Mouse (Mus musculus) hindbrain, embryonic 11.5 days (tissue): ENCODE results near the gene Aim2. TPM values are rescaled to one million over a fixed set of nuclear protein-coding genes. Genes with fewer than 3 reads are reported as not detected.

Source experiments
- ATAC-seq: fragments of 200-750 bp; cut with Nextera tagmentation; 2 replicates; pipeline ENCODE4 v1.8.0; 2017; ENCODE audit warnings: mild to moderate bottlenecking, moderate TSS enrichment, moderate library complexity; ENCODE audit not compliant: low FRiP score
- DNase-seq: peaks from one replicate; pipeline ENCODE4 v3.0.0-alpha.2; 2015; ENCODE audit warnings: low spot score
- H3K27ac ChIP-seq: fragments of 300-500 bp; sonication (generic); 2 replicates; pipeline ENCODE4 v1.5.1; 2014; ENCODE audit warnings: mild to moderate bottlenecking, low read depth, low read length
- H3K27me3 ChIP-seq: fragments of 300-500 bp; sonication (generic); 2 replicates; pipeline ENCODE4 v1.6.1; 2014; ENCODE audit warnings: mild to moderate bottlenecking, low read length, moderate library complexity, mixed read lengths; ENCODE audit not compliant: control insufficient read depth, insufficient read depth
- H3K36me3 ChIP-seq: fragments of 300-500 bp; sonication (generic); 2 replicates; pipeline ENCODE4 v1.6.1; 2014; ENCODE audit warnings: mild to moderate bottlenecking, low read length, moderate library complexity, mixed read lengths; ENCODE audit not compliant: control insufficient read depth, insufficient read depth
- H3K4me1 ChIP-seq: fragments of 300-500 bp; sonication (generic); replicated peaks from 2 replicates; pipeline ENCODE4 v1.6.1; 2014; ENCODE audit warnings: low read length, mixed read lengths; ENCODE audit not compliant: control insufficient read depth, insufficient read depth
- H3K4me2 ChIP-seq: fragments of 300-500 bp; sonication (generic); replicated peaks from 2 replicates; pipeline ENCODE4 v1.6.1; 2014; ENCODE audit warnings: mild to moderate bottlenecking, low read depth, low read length
- H3K4me3 ChIP-seq: fragments of 300-500 bp; sonication (generic); 2 replicates; pipeline ENCODE4 v1.5.1; 2014; ENCODE audit warnings: low read depth, low read length
- H3K9ac ChIP-seq: fragments of 300-500 bp; sonication (generic); 2 replicates; pipeline ENCODE4 v1.6.1; 2014; ENCODE audit warnings: low read depth, low read length
- H3K9me3 ChIP-seq: fragments of 300-500 bp; sonication (generic); 2 replicates; pipeline ENCODE4 v1.6.1; 2016; ENCODE audit warnings: low read length; ENCODE audit not compliant: control insufficient read depth
- WGBS: fragments of 180-500 bp; shearing (Covaris S2); extraction: QIAGEN DNeasy Blood & Tissue Kit; methylation state at CpG from one replicate; pipeline ENCODE4 v1.1.7; 2014; 5-methylcytosine and 5-hydroxymethylcytosine counted together
- polyA plus RNA-seq: library from polyadenylated mRNA; unstranded; fragments of >200 nt; fragmentation: Nextera tagmentation; extraction: Ambion mirVana; gene quantifications from 2 replicates; pipeline ENCODE4 v1.2.1, GENCODE M21; 2014

The Aim2 gene
- polyA plus RNA-seq, 1 experiment from 2014 or later: 4.1 TPM

- H3K4me1 ChIP-seq: no peaks in the 10 kb centered on the region; the same call in 1 of the 2 replicates
- peak within 1 kb of the TSS; percentile 83 for H3K4me3 ChIP-seq
- H3K9ac ChIP-seq: peak within 1 kb of the TSS; percentile 89
- DNase-seq (peak; percentile 81), ATAC-seq (peak; percentile 92)
- 0 out of 2 replicates have a peak, but pooled peaks cover 4% of the 10 kb centered on the region for H3K27me3 ChIP-seq
- peak within 1 kb of the TSS; percentile 71 for H3K27ac ChIP-seq
- H3K4me2 ChIP-seq: peak within 1 kb of the TSS; percentile 84
- no peaks in the 10 kb centered on the region for H3K9me3 ChIP-seq
- H3K36me3 ChIP-seq: no peaks in the 10 kb centered on the region
- 0% methylated on average over 36 of the region's 46 CpGs for WGBS
These were observed 16.8 kb downstream of the Aim2 start, which contains the start of gene Cadm3 for GRCm38 (mm10) chr1:173367356-173368046. Cadm3 (minus strand) TSS chr1:173367695.

DNA sequence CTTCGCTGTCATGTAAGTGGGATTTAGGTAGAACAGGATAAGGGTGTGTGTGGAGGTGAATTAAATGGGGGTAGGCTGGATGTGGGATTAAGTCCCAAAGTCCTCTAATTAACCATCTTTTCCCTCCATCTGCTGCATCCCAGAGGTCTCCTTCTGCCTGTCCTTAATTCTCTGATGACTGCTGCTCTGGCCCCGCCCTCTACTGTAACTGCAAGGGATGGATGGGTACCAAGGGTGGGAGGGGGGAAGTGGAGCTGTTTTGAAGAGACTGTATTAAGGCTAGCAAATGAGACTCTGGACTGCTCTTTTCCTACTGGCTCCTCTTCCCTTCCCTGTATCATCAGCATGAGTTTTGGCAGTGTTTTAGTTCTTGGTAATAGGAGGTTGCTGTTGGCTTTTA lies 18.9 kb downstream of the Aim2 start:
- ATAC-seq (no peak), DNase-seq (no peak)
- Histone ChIP-seq H3K4me3 (no peak overlapping the region), H3K4me2 (no peak overlapping the region), H3K36me3 (no peaks in the 10 kb centered on the region), H3K9me3 (no peaks in the 10 kb centered on the region), H3K4me1 (no peaks in the 10 kb centered on the region; the same call in 1 of the 2 replicates), H3K27me3 (0 out of 2 replicates have a peak, but pooled peaks cover 4% of the 10 kb centered on the region), H3K27ac (no peak overlapping the region), H3K9ac (no peak overlapping the region)
- 67% methylated on average over 2 of the region's 2 CpGs for WGBS

DNA sequence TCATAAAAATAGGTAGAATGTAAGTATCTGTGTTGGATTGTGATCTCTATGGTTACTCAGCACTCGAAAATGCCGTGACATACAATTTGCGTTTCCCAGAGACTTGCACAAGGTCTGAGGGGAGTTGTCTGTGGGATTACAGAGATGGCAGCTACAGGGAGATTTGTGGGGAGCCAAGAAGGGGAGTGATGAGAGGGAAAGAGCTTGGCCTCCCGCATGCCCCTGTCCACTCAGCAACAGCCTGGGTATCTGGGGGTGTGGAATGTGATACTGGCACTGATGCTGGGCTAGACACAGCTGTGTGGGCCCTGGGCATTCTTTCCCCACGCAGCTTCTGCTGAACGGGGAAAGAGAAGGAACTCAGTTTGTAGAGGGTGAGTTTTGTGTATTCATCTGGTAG lies 19.8 kb downstream of the Aim2 start:
- H3K36me3 ChIP-seq: no peaks in the 10 kb centered on the region
- no peak overlapping the region for H3K27ac ChIP-seq
- H3K9me3 ChIP-seq: no peaks in the 10 kb centered on the region
- no peak overlapping the region for H3K9ac ChIP-seq
- no peaks in the 10 kb centered on the region; the same call in 1 of the 2 replicates for H3K4me1 ChIP-seq
- 71% methylated on average over 6 of the region's 6 CpGs for WGBS
- no peak overlapping the region for H3K4me3 ChIP-seq
- H3K4me2 ChIP-seq: no peak overlapping the region
- DNase-seq (no peak), ATAC-seq (no peak)
- H3K27me3 ChIP-seq: 0 out of 2 replicates have a peak, but pooled peaks cover 4% of the 10 kb centered on the region

DNA sequence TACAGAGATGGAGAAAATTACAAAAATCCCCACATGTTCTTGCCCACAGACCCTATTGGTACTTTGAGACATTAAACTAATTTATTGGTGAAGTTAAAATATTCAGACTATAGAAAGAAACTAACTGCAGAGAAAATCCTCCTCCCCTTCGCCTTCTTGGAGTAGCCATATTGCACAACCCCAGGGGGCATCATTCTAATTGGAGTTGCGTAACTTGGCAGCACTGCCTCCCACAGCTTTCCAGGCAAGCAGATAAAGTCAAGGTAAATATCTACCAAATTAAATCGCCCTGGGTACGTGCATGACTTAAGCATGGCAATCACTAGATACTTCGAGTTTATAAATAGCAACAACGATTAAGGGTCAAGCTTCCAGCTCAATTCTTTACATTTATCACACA lies 20.9 kb downstream of the Aim2 start:
- no peak for DNase-seq
- no peaks in the 10 kb centered on the region for H3K9me3 ChIP-seq

DNA sequence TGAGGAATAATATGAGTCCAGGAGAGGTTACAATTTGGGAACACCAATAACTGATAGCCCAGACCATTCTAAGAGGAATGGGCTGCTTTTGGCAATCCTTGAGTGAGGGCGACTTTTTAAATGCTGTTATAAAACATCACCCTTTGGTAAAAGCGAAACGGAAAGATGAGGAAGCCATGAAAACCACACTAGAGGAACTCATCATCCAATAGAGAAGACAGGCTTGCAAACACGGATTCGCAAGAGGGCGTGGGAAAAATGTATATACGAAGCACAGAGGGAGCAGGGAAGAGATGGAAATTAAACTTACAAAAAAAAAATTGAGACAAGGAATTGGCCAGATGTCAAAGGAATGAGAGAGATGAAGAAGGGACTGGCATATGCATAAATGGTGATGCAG lies 23.3 kb downstream of the Aim2 start:
- no peaks in the 10 kb centered on the region for H3K4me1 ChIP-seq
- no peaks in the 10 kb centered on the region for H3K36me3 ChIP-seq
- H3K27me3 ChIP-seq: no peaks in the 10 kb centered on the region
- no peak overlapping the region for H3K4me2 ChIP-seq
- no peaks in the 10 kb centered on the region for H3K9me3 ChIP-seq
- no peak overlapping the region for H3K27ac ChIP-seq
- H3K9ac ChIP-seq: no peak overlapping the region
- DNase-seq: no peak
- no peak overlapping the region for H3K4me3 ChIP-seq
- 91% methylated on average over 7 of the region's 7 CpGs for WGBS
- no peak for ATAC-seq

More for the DNA sequence above, 20.9 kb downstream of the Aim2 start:
- ATAC-seq: no peak
- Histone ChIP-seq H3K4me2 (no peak overlapping the region), H3K4me1 (no peaks in the 10 kb centered on the region), H3K4me3 (no peak overlapping the region), H3K9ac (no peak overlapping the region), H3K36me3 (no peaks in the 10 kb centered on the region), H3K27ac (no peak overlapping the region), H3K27me3 (0 out of 2 replicates have a peak, but pooled peaks cover 2% of the 10 kb centered on the region)
- 87% methylated on average over 6 of the region's 6 CpGs for WGBS

GRCm38 (mm10) chr1:173377380-173378112 lies 26.9 kb downstream of the Aim2 start:
- ATAC-seq: peak; percentile 73
- Histone ChIP-seq H3K27ac (no peak overlapping the region), H3K4me2 (no peak overlapping the region), H3K4me1 (no peaks in the 10 kb centered on the region), H3K4me3 (no peak overlapping the region), H3K27me3 (no peaks in the 10 kb centered on the region), H3K9me3 (no peaks in the 10 kb centered on the region), H3K9ac (no peak overlapping the region), H3K36me3 (no peaks in the 10 kb centered on the region)
- 32% methylated on average over 13 of the region's 13 CpGs for WGBS
- peak; percentile 66 for DNase-seq

GRCm38 (mm10) chr1:173381436-173381835 lies 30.8 kb downstream of the Aim2 start:
- no peak overlapping the region for H3K9ac ChIP-seq
- H3K4me3 ChIP-seq: no peak overlapping the region
- H3K27me3 ChIP-seq: no peaks in the 10 kb centered on the region
- no peaks in the 10 kb centered on the region for H3K36me3 ChIP-seq
- no peak overlapping the region for H3K4me2 ChIP-seq
- H3K27ac ChIP-seq: no peak overlapping the region
- WGBS: 90% methylated on average over 6 of the region's 6 CpGs
- DNase-seq (no peak), ATAC-seq (no peak)
- H3K9me3 ChIP-seq: no peaks in the 10 kb centered on the region
- H3K4me1 ChIP-seq: no peaks in the 10 kb centered on the region

DNA sequence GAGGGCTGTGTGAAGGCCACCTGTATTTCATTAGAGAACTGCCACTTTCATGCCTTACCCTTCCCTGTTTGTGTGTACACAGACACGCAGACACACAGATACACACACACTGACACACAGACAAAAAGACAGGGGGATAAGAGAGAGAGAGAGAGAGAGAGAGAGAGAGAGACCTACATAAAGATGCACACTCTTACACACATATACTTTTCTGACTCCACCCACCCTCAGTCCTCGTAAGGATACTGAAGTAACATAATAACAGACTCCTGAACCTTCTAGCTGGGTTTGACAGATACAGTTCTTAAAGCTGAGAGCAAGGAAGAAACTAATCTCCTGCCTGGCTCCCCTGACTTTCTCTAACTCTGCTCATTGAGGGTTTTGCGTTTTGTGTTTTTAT lies 38.8 kb downstream of the Aim2 start:
- no peaks in the 10 kb centered on the region for H3K27me3 ChIP-seq
- peak; percentile 49 for ATAC-seq
- no peak for DNase-seq
- H3K9ac ChIP-seq: no peak overlapping the region
- H3K36me3 ChIP-seq: no peaks in the 10 kb centered on the region
- H3K4me1 ChIP-seq: no peaks in the 10 kb centered on the region
- peak overlapping the region; percentile 21 for H3K4me2 ChIP-seq
- H3K27ac ChIP-seq: peak overlapping the region; percentile 61
- 21% methylated on average over 3 of the region's 3 CpGs for WGBS
- H3K9me3 ChIP-seq: no peaks in the 10 kb centered on the region
- peak overlapping the region; percentile 16; the same call in 1 of the 2 replicates for H3K4me3 ChIP-seq
